Mouse (Mus musculus): ENCODE measurements at regions not wholly inside any gene's neighbourhood (a gene's known extent, or its start where the extent isn't known, plus 50 kb on each side); places are given as distances from the start of the nearest gene placed in this dataset.

DNA sequence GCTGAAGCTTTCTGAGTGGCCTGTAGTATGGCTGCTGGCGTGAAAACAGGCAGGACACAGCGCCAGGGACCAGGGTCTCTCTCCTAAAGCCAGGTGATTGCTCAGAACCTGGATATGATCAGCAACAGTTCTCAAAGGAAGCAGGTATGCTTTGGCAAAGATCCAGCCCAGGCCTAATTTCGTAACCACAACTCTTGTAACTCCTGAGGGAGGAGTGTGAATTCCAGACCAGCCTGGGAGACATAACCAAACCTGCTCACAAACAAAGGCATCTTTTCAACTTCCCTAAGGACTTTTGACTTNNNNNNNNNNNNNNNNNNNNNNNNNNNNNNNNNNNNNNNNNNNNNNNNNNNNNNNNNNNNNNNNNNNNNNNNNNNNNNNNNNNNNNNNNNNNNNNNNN is 510.9 kb upstream of the Kdm8 start:
- DNase-seq = peak; percentile 5
- no peak overlapping the region for H3K4me3 ChIP-seq (replicated peaks; ENCODE audit: extremely low read depth, low read depth, low read length)

DNA sequence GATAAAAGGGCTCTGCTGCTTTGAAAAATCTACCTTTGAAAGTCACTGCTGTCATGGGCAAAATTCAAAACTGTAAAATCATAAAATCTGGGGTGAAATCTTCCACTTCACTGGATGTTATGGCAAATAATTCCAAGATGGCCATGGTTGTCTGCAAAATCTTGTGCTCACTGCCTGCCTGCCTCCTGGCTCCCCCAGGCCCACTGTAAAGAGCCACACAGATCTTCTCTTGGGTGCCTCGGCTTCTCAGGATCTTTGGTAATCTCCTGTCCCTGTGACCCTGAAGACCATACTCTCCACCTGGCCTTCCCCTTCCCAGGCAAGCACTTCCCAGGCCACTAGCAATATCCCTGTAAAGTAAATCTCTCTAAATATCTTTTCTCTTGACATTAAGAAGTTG is 505.1 kb upstream of the Kdm8 start:
- DNase-seq = no peak
- 90% methylated on average over 1 of the region's 1 CpGs for WGBS
- TF ChIP-seq POLR2A (IDR thresholded peaks at IDR 0.05; ENCODE audit: borderline replicate concordance, extremely low read depth, low read depth, low read length) (no peak), CTCF (IDR thresholded peaks at IDR 0.05; ENCODE audit: insufficient read depth, low read length) (no peak)
- no peaks in the 10 kb centered on the region for H3K4me1 ChIP-seq (ENCODE audit: control insufficient read depth, insufficient read depth, low read length)
- H3K4me3 ChIP-seq (replicated peaks; ENCODE audit: extremely low read depth, low read depth, low read length) = no peak overlapping the region

More for the DNA sequence above, 510.9 kb upstream of the Kdm8 start:
- TF ChIP-seq CTCF (IDR thresholded peaks at IDR 0.05; ENCODE audit: insufficient read depth, low read length) (no peak), POLR2A (IDR thresholded peaks at IDR 0.05; ENCODE audit: borderline replicate concordance, extremely low read depth, low read depth, low read length) (no peak)
- no peaks in the 10 kb centered on the region for H3K4me1 ChIP-seq (ENCODE audit: control insufficient read depth, insufficient read depth, low read length)
- 66% methylated on average over 3 of the region's 3 CpGs for WGBS

DNA sequence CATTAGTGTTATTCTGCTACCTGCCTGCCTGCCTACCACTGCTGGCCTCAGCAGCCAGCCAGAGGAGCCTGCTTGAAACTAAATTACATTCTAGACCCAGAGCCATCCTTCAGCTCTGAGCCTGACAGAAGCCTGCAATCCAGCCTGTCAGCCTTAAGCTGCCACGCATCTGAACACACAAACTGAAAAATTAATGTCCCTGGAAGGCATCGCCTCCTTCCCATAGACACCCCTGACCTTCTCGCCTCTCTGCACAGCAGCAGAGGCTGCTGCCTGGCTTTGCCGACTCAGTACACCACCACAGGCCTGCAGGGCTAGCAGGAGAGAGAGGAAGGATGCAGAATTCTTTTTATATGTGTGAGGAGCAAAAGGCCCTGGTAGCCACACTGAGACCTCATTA is 502.9 kb upstream of the Kdm8 start:
- WGBS = 45% methylated on average over 4 of the region's 4 CpGs
- Histone ChIP-seq H3K4me3 (replicated peaks; ENCODE audit: extremely low read depth, low read depth, low read length) (no peak overlapping the region), H3K4me1 (ENCODE audit: control insufficient read depth, insufficient read depth, low read length) (no peaks in the 10 kb centered on the region)
- DNase-seq = no peak
- TF ChIP-seq CTCF (IDR thresholded peaks at IDR 0.05; ENCODE audit: insufficient read depth, low read length) (no peak), POLR2A (IDR thresholded peaks at IDR 0.05; ENCODE audit: borderline replicate concordance, extremely low read depth, low read depth, low read length) (no peak)

DNA sequence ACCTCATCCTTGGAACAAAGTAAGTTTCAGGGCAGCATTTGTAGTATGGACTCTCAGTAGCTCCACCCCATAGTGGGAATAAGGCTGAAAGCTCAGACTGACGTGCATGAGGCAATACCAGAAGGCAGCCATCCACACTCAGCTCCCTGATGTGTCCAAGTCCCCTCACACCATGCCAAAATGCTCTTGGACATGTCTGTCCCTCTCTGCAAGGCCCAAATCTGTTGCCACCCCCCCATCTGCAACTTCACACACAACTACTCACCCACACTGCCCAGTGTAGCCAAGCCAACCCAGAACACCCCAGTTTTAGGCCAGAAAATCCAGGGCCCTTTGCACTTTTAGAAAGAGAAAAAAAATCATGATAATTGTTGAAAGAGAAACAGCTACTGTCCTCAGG is 498.1 kb upstream of the Kdm8 start:
- TF ChIP-seq CTCF (IDR thresholded peaks at IDR 0.05; ENCODE audit: insufficient read depth, low read length) (no peak), POLR2A (IDR thresholded peaks at IDR 0.05; ENCODE audit: borderline replicate concordance, extremely low read depth, low read depth, low read length) (no peak)
- H3K4me3 ChIP-seq (replicated peaks; ENCODE audit: extremely low read depth, low read depth, low read length) = no peak overlapping the region
- no peak for DNase-seq
- no peaks in the 10 kb centered on the region for H3K4me1 ChIP-seq (ENCODE audit: control insufficient read depth, insufficient read depth, low read length)
- WGBS = 38% methylated on average over 1 of the region's 1 CpGs

DNA sequence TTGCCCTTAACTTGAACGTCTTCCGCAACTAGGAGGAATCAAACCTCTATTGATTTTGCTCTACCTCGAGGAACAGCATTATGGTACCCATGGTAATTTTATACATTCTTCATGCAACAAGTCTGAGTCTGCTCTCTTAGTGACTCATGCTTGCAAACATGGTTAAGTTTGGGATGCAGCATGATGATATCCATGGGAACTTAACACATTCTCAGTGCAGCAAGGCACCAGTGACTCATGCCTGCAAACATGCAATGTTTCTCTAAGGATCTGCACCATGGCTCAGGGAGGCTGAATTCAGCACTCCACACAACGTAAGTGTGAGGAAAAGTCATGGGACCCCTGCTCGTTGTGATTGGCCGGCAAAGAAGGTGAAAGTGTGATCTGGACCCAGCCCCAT is 487.1 kb upstream of the Kdm8 start:
- DNase-seq = no peak
- TF ChIP-seq POLR2A (IDR thresholded peaks at IDR 0.05; ENCODE audit: borderline replicate concordance, extremely low read depth, low read depth, low read length) (no peak), CTCF (IDR thresholded peaks at IDR 0.05; ENCODE audit: insufficient read depth, low read length) (no peak)
- 74% methylated on average over 6 of the region's 6 CpGs for WGBS
- no peaks in the 10 kb centered on the region for H3K4me1 ChIP-seq (ENCODE audit: control insufficient read depth, insufficient read depth, low read length)
- no peak overlapping the region for H3K4me3 ChIP-seq (replicated peaks; ENCODE audit: extremely low read depth, low read depth, low read length)

DNA sequence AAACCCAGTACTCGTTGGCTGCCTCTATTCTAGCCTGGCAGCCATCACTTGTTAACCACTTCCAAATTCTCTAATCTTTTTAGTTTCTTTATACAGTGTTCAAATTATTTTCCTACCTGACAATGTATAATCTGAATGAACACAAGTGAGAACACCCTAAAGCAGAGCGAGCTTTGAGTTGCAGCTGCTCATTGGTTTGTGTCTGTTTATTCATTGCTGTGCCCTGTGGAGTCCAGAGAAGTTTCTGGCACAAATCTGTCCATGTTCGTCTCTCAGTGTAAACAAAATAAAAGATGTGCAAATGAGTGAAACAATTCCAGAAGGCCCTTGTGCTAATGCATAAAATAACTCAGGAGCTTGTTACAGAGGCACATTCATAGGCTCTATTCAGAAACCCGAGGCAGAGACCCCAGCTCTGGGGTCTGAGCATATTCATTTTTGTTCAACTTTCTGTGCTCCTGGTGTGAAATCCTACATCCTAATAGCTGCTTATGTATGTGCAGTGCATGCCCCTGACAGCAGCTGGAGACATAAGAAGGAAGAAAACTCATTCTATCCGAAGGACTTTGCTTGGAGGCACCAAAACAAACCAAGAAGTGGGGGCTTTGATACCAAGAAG is 469.5 kb upstream of the Kdm8 start:
- no peak for DNase-seq
- TF ChIP-seq POLR2A (IDR thresholded peaks at IDR 0.05; ENCODE audit: borderline replicate concordance, extremely low read depth, low read depth, low read length) (no peak), CTCF (IDR thresholded peaks at IDR 0.05; ENCODE audit: insufficient read depth, low read length) (no peak)
- no peak overlapping the region for H3K4me3 ChIP-seq (replicated peaks; ENCODE audit: extremely low read depth, low read depth, low read length)
- H3K4me1 ChIP-seq (ENCODE audit: control insufficient read depth, insufficient read depth, low read length) = no peaks in the 10 kb centered on the region
- WGBS = 55% methylated on average over 5 of the region's 5 CpGs

DNA sequence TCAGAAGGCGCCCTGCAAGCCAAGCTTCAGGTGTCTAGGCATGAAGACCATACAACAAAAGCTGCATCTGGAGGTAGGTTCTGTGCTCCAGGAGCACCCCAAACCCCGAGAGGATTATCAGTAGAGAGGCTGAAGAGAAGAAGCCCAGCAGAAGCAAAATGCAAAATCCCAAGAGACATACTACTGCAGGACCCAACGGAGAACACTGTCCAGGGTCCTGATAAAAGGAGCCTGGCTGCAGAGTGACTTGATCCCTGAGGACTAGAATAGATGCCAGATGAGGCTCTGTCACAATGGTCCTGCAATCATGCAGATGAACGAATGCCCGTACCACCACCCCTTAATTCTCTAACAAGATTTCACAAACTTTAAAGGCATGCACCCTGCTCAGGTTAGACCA is 455.0 kb upstream of the Kdm8 start:
- H3K4me1 ChIP-seq (ENCODE audit: control insufficient read depth, insufficient read depth, low read length) = no peaks in the 10 kb centered on the region
- DNase-seq = no peak
- no peak for TF ChIP-seq CTCF (IDR thresholded peaks at IDR 0.05; ENCODE audit: insufficient read depth, low read length)
- H3K4me3 ChIP-seq (replicated peaks; ENCODE audit: extremely low read depth, low read depth, low read length) = no peak overlapping the region
- WGBS = 62% methylated on average over 5 of the region's 5 CpGs

DNA sequence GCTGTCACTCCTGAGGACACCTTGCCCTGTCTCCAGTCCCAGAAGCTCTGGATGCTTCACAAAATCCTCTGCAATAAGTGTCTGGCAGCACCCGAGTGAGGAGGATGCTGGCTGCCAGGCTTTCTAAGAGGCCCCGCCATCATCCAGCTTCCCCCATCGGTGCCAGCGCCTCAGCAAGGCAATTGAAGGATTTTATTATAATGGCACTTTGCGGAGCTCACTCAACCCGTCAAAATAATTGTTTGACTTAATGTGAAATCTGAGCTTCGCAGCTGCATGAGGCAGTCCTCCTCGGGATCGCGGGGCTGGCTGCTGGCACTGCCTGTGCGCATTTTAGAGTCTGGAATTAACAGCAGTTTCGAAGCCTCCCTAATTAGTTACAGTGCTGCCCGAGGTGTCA is 453.8 kb upstream of the Kdm8 start:
- TF ChIP-seq POLR2A (IDR thresholded peaks at IDR 0.05; ENCODE audit: borderline replicate concordance, extremely low read depth, low read depth, low read length) = no peak
- no peak for TF ChIP-seq CTCF (IDR thresholded peaks at IDR 0.05; ENCODE audit: insufficient read depth, low read length)
- WGBS = 38% methylated on average over 13 of the region's 13 CpGs
- no peaks in the 10 kb centered on the region for H3K4me1 ChIP-seq (ENCODE audit: control insufficient read depth, insufficient read depth, low read length)
- no peak overlapping the region for H3K4me3 ChIP-seq (replicated peaks; ENCODE audit: extremely low read depth, low read depth, low read length)
- DNase-seq = no peak

DNA sequence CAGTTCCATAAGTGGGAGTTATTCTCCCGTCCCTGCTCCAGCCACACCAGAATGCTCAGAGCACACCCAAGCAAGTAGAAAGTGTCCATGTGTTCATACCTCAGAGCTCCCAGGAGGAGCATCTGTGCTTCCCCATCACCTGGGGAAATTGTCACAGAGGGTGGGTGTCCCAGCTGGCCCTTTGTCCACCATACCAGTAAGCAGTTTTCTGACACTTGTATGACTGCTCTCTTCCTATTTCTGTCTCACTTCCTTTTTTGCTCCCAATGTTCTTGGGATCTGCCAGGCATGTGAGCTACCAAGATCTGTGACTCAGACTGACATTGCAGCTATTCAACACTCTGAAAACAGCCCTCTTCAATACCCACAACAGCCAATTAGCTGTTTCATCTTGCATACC is 447.9 kb upstream of the Kdm8 start:
- WGBS = 79% methylated on average over 1 of the region's 1 CpGs
- TF ChIP-seq CTCF (IDR thresholded peaks at IDR 0.05; ENCODE audit: insufficient read depth, low read length) (no peak), POLR2A (IDR thresholded peaks at IDR 0.05; ENCODE audit: borderline replicate concordance, extremely low read depth, low read depth, low read length) (no peak)
- H3K4me3 ChIP-seq (replicated peaks; ENCODE audit: extremely low read depth, low read depth, low read length) = no peak overlapping the region
- no peaks in the 10 kb centered on the region for H3K4me1 ChIP-seq (ENCODE audit: control insufficient read depth, insufficient read depth, low read length)
- DNase-seq = no peak

DNA sequence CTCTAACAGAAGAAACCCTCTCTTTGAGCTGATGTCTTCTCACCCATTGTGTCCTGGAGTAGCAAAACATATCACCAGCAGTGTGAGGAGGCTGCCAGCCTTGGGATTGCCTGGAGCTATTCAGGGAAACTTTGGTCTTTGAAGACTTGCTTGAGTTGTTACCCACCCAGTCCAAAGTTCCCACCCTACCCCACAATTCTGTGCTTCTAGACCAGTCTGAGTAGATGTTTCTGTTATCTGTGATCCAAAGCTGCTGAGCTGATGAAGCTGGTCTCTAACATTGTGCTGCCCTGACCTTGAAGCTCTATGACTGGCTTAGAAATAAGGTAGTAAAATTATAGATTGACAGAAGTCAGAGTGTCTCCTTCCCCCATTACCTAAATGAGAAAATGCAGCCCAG is 443.8 kb upstream of the Kdm8 start:
- no peak overlapping the region for H3K4me3 ChIP-seq (replicated peaks; ENCODE audit: extremely low read depth, low read depth, low read length)
- TF ChIP-seq CTCF (IDR thresholded peaks at IDR 0.05; ENCODE audit: insufficient read depth, low read length) = no peak
- no peak for TF ChIP-seq POLR2A (IDR thresholded peaks at IDR 0.05; ENCODE audit: borderline replicate concordance, extremely low read depth, low read depth, low read length)
- DNase-seq = no peak
- no peaks in the 10 kb centered on the region for H3K4me1 ChIP-seq (ENCODE audit: control insufficient read depth, insufficient read depth, low read length)
